Mouse (Mus musculus) heart, embryonic 11.5 days (tissue): ENCODE results near the gene Lrrn4cl. TPM values are rescaled to one million over a fixed set of nuclear protein-coding genes. Genes with fewer than 3 reads are reported as not detected.
"Not testable (repeated sequence)": the region's sequence is repeated elsewhere in the genome, so short reads cannot be mapped to it uniquely, and the experiment has no call there.

Source experiments
- ATAC-seq: fragments of 200-750 bp; cut with Nextera tagmentation; replicated peaks from 2 replicates; pipeline ENCODE4 v1.8.0; 2017; ENCODE audit warnings: moderate library complexity; ENCODE audit not compliant: insufficient number of reproducible peaks, low FRiP score, low TSS enrichment
- H3K27ac ChIP-seq: fragments of 300-500 bp; sonication (generic); 2 replicates; pipeline ENCODE4 v1.5.1; 2014; ENCODE audit warnings: mild to moderate bottlenecking, low read depth, low read length
- H3K27me3 ChIP-seq: fragments of 300-500 bp; sonication (generic); 2 replicates; pipeline ENCODE4 v1.6.1; 2014; ENCODE audit warnings: mild to moderate bottlenecking, low read length, mixed read lengths; ENCODE audit not compliant: control insufficient read depth, insufficient read depth
- H3K36me3 ChIP-seq: fragments of 300-500 bp; sonication (generic); 2 replicates; pipeline ENCODE4 v1.6.1; 2014; ENCODE audit warnings: mild to moderate bottlenecking, low read length, moderate library complexity, mixed read lengths; ENCODE audit not compliant: control insufficient read depth, insufficient read depth
- H3K4me1 ChIP-seq: fragments of 300-500 bp; sonication (generic); 2 replicates; pipeline ENCODE4 v1.6.1; 2014; ENCODE audit warnings: low read length; ENCODE audit not compliant: control insufficient read depth, insufficient read depth
- H3K4me2 ChIP-seq: fragments of 300-500 bp; sonication (generic); 2 replicates; pipeline ENCODE4 v1.6.1; 2014; ENCODE audit warnings: mild to moderate bottlenecking, moderate library complexity
- H3K4me3 ChIP-seq: fragments of 300-500 bp; sonication (generic); 2 replicates; pipeline ENCODE4 v1.5.1; 2014; ENCODE audit warnings: low read depth, low read length
- H3K9ac ChIP-seq: fragments of 300-500 bp; sonication (generic); 2 replicates; pipeline ENCODE4 v1.6.1; 2014; ENCODE audit warnings: mild to moderate bottlenecking, low read depth, low read length, moderate library complexity
- H3K9me3 ChIP-seq: fragments of 300-500 bp; sonication (generic); replicated peaks from 2 replicates; pipeline ENCODE4 v1.6.1; 2016; ENCODE audit warnings: low read length; ENCODE audit not compliant: control insufficient read depth
- WGBS: fragments of 180-500 bp; shearing (Covaris S2); extraction: QIAGEN DNeasy Blood & Tissue Kit; methylation state at CpG from one replicate; pipeline ENCODE4 v1.1.7; 2014; ENCODE audit not compliant: insufficient replicate concordance; 5-methylcytosine and 5-hydroxymethylcytosine counted together
- polyA plus RNA-seq: library from polyadenylated mRNA; unstranded; fragments of >200 nt; fragmentation: Nextera tagmentation; extraction: Ambion mirVana; gene quantifications from 2 replicates; pipeline ENCODE4 v1.2.1, GENCODE M21; 2014

Lrrn4cl gene
- polyA plus RNA-seq, 1 experiment from 2014 or later: 0.33 TPM

- Histone ChIP-seq H3K9ac (no peak overlapping the region), H3K27ac (no peak overlapping the region), H3K27me3 (no peaks in the 10 kb centered on the region), H3K36me3 (peaks cover 54% of the 10 kb centered on the region), H3K4me3 (no peak overlapping the region), H3K4me1 (no peaks in the 10 kb centered on the region), H3K9me3 (no peaks in the 10 kb centered on the region), H3K4me2 (no peak overlapping the region)
- ATAC-seq: no peak
- WGBS: 94% methylated on average over 4 of the region's 4 CpGs
Observed at GRCm38 (mm10) chr19:8832971-8833370, 17.6 kb upstream of the Lrrn4cl start.

- ATAC-seq, H3K27me3 ChIP-seq, H3K9me3 ChIP-seq, H3K4me3 ChIP-seq, H3K4me2 ChIP-seq, H3K9ac ChIP-seq, H3K27ac ChIP-seq: not testable (repeated sequence)
- H3K36me3 ChIP-seq: peaks cover 33% of the 10 kb centered on the region
- WGBS: 94% methylated on average over 10 of the region's 10 CpGs
- peaks cover 27% of the 10 kb centered on the region for H3K4me1 ChIP-seq
Observed at GRCm38 (mm10) chr19:8836327-8836726, 14.2 kb upstream of the Lrrn4cl start.

GRCm38 (mm10) chr19:8837251-8837791 is 13.2 kb upstream of the Lrrn4cl start, which contains the start of gene Bscl2:
Gene Bscl2, plus strand, starts transcription at chr19:8837467.
- no peaks in the 10 kb centered on the region for H3K27me3 ChIP-seq
- H3K27ac ChIP-seq: peak within 1 kb of the TSS; percentile 94
- H3K4me1 ChIP-seq: peaks cover 27% of the 10 kb centered on the region
- H3K9ac ChIP-seq: peak within 1 kb of the TSS; percentile 88
- H3K4me2 ChIP-seq: peak within 1 kb of the TSS; percentile 81
- WGBS: 2% methylated on average over 38 of the region's 38 CpGs
- peak within 1 kb of the TSS; percentile 59 for H3K4me3 ChIP-seq
- peaks cover 24% of the 10 kb centered on the region for H3K36me3 ChIP-seq
- ATAC-seq: peak; percentile 72
- no peaks in the 10 kb centered on the region for H3K9me3 ChIP-seq

- H3K9me3 ChIP-seq: no peaks in the 10 kb centered on the region
- peak overlapping the region; percentile 94 for H3K27ac ChIP-seq
- ATAC-seq: no peak
- peak overlapping the region; percentile 88 for H3K9ac ChIP-seq
- H3K36me3 ChIP-seq: peaks cover 16% of the 10 kb centered on the region
- H3K27me3 ChIP-seq: no peaks in the 10 kb centered on the region
- H3K4me3 ChIP-seq: peak overlapping the region; percentile 59
- WGBS: 19% methylated on average over 15 of the region's 15 CpGs
- H3K4me1 ChIP-seq: peaks cover 27% of the 10 kb centered on the region
- H3K4me2 ChIP-seq: peak overlapping the region; percentile 81
Observed at GRCm38 (mm10) chr19:8838041-8838730, 12.4 kb upstream of the Lrrn4cl start.

- ATAC-seq: no peak
- Histone ChIP-seq H3K4me1 (peaks cover 27% of the 10 kb centered on the region), H3K36me3 (peaks cover 7% of the 10 kb centered on the region), H3K27ac (peak within 1 kb of the TSS; percentile 94), H3K27me3 (no peaks in the 10 kb centered on the region), H3K4me3 (peak within 1 kb of the TSS; percentile 59), H3K9ac (peak within 1 kb of the TSS; percentile 88), H3K9me3 (no peaks in the 10 kb centered on the region), H3K4me2 (peak within 1 kb of the TSS; percentile 81)
- 47% methylated on average over 11 of the region's 11 CpGs for WGBS
Observed at GRCm38 (mm10) chr19:8839103-8839907, 11.3 kb upstream of the Lrrn4cl start, which contains the start of gene Gng3. Gene Gng3, minus strand, starts transcription at chr19:8839194.

- peaks cover 27% of the 10 kb centered on the region for H3K4me1 ChIP-seq
- peak overlapping the region; percentile 64 for H3K9ac ChIP-seq
- H3K36me3 ChIP-seq: peaks cover 5% of the 10 kb centered on the region
- no peaks in the 10 kb centered on the region for H3K27me3 ChIP-seq
- H3K27ac ChIP-seq: no peak overlapping the region
- no peaks in the 10 kb centered on the region for H3K9me3 ChIP-seq
- 24% methylated on average over 29 of the region's 29 CpGs for WGBS
- peak; percentile 74 for ATAC-seq
- H3K4me2 ChIP-seq: peak overlapping the region; percentile 66
- peak overlapping the region; percentile 45 for H3K4me3 ChIP-seq
Observed at GRCm38 (mm10) chr19:8839908-8840791, 10.4 kb upstream of the Lrrn4cl start.

- WGBS: 87% methylated on average over 7 of the region's 7 CpGs
- Histone ChIP-seq H3K36me3 (peaks cover 2% of the 10 kb centered on the region), H3K27ac (no peak overlapping the region), H3K4me2 (peak overlapping the region; percentile 66), H3K27me3 (no peaks in the 10 kb centered on the region), H3K4me1 (peaks cover 27% of the 10 kb centered on the region), H3K9ac (peak overlapping the region; percentile 64), H3K9me3 (no peaks in the 10 kb centered on the region), H3K4me3 (peak overlapping the region; percentile 45)
- no peak for ATAC-seq
Observed at GRCm38 (mm10) chr19:8841012-8841411, 9.6 kb upstream of the Lrrn4cl start.

- ATAC-seq: no peak
- peaks cover 5% of the 10 kb centered on the region; the same call in 1 of the 2 replicates for H3K36me3 ChIP-seq
- H3K4me3 ChIP-seq: no peak overlapping the region
- H3K27ac ChIP-seq: no peak overlapping the region
- 85% methylated on average over 6 of the region's 6 CpGs for WGBS
- no peak overlapping the region for H3K4me2 ChIP-seq
- H3K4me1 ChIP-seq: peaks cover 27% of the 10 kb centered on the region
- H3K9me3 ChIP-seq: no peaks in the 10 kb centered on the region
- no peaks in the 10 kb centered on the region for H3K27me3 ChIP-seq
- H3K9ac ChIP-seq: no peak overlapping the region
Observed at GRCm38 (mm10) chr19:8842961-8843360, 7.6 kb upstream of the Lrrn4cl start.
